Mouse (Mus musculus) liver, adult 2 months (tissue): ENCODE measurements around the gene Cacnb1.

ENCODE experiments used
- CTCF ChIP-seq: fragments of 200-500 bp; IDR thresholded peaks from 2 replicates; pipeline ENCODE4 v1.5.1; 2011; ENCODE audit warnings: low read depth, low read length, control low read depth
- POLR2A ChIP-seq: fragments of 200-500 bp; IDR thresholded peaks from 2 replicates; pipeline ENCODE4 v1.6.1; 2011; ENCODE audit warnings: low read length, control low read depth; ENCODE audit not compliant: insufficient read depth; ENCODE audit errors: extremely low read depth

DNA sequence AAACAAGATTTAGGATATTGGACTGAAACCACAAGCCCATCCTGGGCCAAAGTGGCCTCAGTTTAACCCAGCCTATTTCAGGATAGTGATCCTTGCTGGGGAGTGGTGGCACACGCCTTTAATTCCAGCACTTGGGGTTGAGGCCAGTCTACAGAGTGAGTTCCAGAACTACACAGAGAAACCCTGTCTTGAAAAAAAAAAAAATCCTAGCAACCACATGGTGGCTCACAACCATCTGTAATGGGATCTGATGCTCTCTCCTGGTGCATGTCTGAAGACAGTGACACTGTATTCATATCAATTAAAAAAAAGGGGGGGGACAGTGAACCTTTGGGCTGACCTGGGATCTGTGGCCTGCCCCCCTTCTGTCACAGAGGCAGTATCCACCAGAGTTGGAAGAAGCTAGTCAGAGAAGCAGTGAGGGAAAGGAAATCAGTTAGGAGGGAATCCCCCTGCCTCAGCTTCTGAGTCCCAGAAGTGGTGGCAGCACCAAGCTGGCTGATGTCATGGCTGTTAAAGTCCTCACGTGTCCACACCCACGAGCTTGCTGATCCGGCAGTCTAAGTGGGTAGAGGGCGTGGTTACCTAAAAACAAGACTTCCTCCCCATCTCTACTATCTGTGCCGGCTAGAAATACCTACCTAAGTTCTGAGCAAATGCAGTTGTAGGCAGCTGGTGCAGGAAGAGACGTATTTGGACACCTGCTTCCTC lies 23.8 kb downstream of the Cacnb1 start:
- TF ChIP-seq POLR2A (no peak), CTCF (no peak)
